In genomic region chr14:55585566-55585960, GRCm38 (mm10) we compare ENCODE assay signal across 8 mouse cellular contexts. TPM values are rescaled to one million over a fixed set of nuclear protein-coding genes. Genes with fewer than 3 reads are reported as not detected.
DNase-seq lines count a peak whose midpoint lies in the region; ATAC-seq and TF ChIP-seq lines count a peak whose summit lies in the region.

No protein-coding gene starts in this region.

- H3K4me1 ChIP-seq in heart, embryonic 14.5 days (ENCODE audit: control insufficient read depth in 2 of 2, insufficient read depth in 2 of 2, low read length in 2 of 2), result peaks cover 5 to 19% of the 10 kb centered on the region in 2 experiments
- no peaks in the 10 kb centered on the region for H3K4me1 ChIP-seq in ES-Bruce4 (ENCODE audit: control insufficient read depth, insufficient read depth, low read length)
- peaks cover 19% of the 10 kb centered on the region for H3K4me1 ChIP-seq in forebrain, embryonic 12.5 days
- peaks cover 74% of the 10 kb centered on the region for H3K4me1 ChIP-seq in liver, embryonic 13.5 days (replicated peaks)

- H3K9ac ChIP-seq in heart, embryonic 14.5 days (ENCODE audit: low read length), result peak overlapping the region; percentile 79
- H3K9ac ChIP-seq in ES-Bruce4 (ENCODE audit: low read depth, poor library complexity, severe bottlenecking), result peak overlapping the region; percentile 29; the same call in 1 of the 2 replicates
- H3K9ac ChIP-seq in forebrain, embryonic 12.5 days, result no peak overlapping the region
- H3K9ac ChIP-seq in liver, embryonic 13.5 days, result peak overlapping the region; percentile 85

- H3K36me3 ChIP-seq in heart, embryonic 14.5 days (ENCODE audit: control insufficient read depth, insufficient read depth, low read length), result peaks cover 41% of the 10 kb centered on the region
- peaks cover 9% of the 10 kb centered on the region for H3K36me3 ChIP-seq in ES-Bruce4 (ENCODE audit: control insufficient read depth, insufficient read depth, low read length, poor library complexity, severe bottlenecking)
- peaks cover 18% of the 10 kb centered on the region for H3K36me3 ChIP-seq in forebrain, embryonic 12.5 days (replicated peaks)
- peaks cover 46% of the 10 kb centered on the region for H3K36me3 ChIP-seq in liver, embryonic 13.5 days

- no peak for TF ChIP-seq EP300 in ES-Bruce4 (IDR thresholded peaks at IDR 0.05; ENCODE audit: insufficient read depth, low read depth, low read length)

- H3K4me2 ChIP-seq in heart, embryonic 14.5 days (ENCODE audit: low read length), result peak overlapping the region; percentile 88
- H3K4me2 ChIP-seq in forebrain, embryonic 12.5 days, result peak overlapping the region; percentile 68; the same call in 1 of the 2 replicates
- peak overlapping the region; percentile 97 for H3K4me2 ChIP-seq in liver, embryonic 13.5 days

- no peak for DNase-seq in heart, postnatal 4 days
- peak; percentile 59 for DNase-seq in liver, embryonic 13.5 days
- DNase-seq in embryo, embryonic 10 days (ENCODE audit: low spot score), result no peak
- DNase-seq in left cerebral cortex, adult 9 months (ENCODE audit: low spot score in 2 of 2), result no peak
- DNase-seq in adrenal gland, adult (ENCODE audit: inconsistent age in 2 of 2, low spot score in 1 of 2), result no peak

- no peak for TF ChIP-seq POLR2A in ES-Bruce4 (IDR thresholded peaks at IDR 0.05; ENCODE audit: insufficient read depth, low read length)

- peak overlapping the region in 1 of 2 experiments; percentile 63; a peak in 2 of 4 replicates for H3K4me3 ChIP-seq in heart, embryonic 14.5 days (ENCODE audit: control insufficient read depth in 1 of 2, insufficient read depth in 1 of 2, low read depth in 1 of 2, low read length in 2 of 2)
- peak overlapping the region; percentile 20; the same call in 1 of the 2 replicates for H3K4me3 ChIP-seq in ES-Bruce4 (ENCODE audit: low read depth, low read length)
- no peak overlapping the region for H3K4me3 ChIP-seq in forebrain, embryonic 12.5 days (replicated peaks)
- H3K4me3 ChIP-seq in liver, embryonic 13.5 days (replicated peaks), result peak overlapping the region; percentile 81

- 49% methylated on average over 6 of the region's 6 CpGs for WGBS in heart, embryonic 14.5 days
- WGBS in forebrain, embryonic 12.5 days, result 68% methylated on average over 6 of the region's 6 CpGs
- 6% methylated on average over 6 of the region's 6 CpGs for WGBS in liver, embryonic 13.5 days (ENCODE audit: insufficient replicate concordance)

- H3K27ac ChIP-seq in heart, embryonic 14.5 days (replicated peaks in 1 of 2; ENCODE audit: control insufficient read depth in 1 of 2, insufficient read depth in 1 of 2, low read depth in 2 of 2, low read length in 2 of 2), result peak overlapping the region; percentile 0 to 77; a peak in 2 of 4 replicates
- H3K27ac ChIP-seq in ES-Bruce4 (ENCODE audit: insufficient read depth, low read length), result peak overlapping the region; percentile 65
- H3K27ac ChIP-seq in forebrain, embryonic 12.5 days, result no peak overlapping the region
- peak overlapping the region; percentile 96 for H3K27ac ChIP-seq in liver, embryonic 13.5 days

- no peaks in the 10 kb centered on the region for H3K9me3 ChIP-seq in heart, embryonic 14.5 days (ENCODE audit: control insufficient read depth, low read length)
- no peaks in the 10 kb centered on the region for H3K9me3 ChIP-seq in ES-Bruce4 (replicated peaks; ENCODE audit: control insufficient read depth, insufficient read depth, low read length, poor library complexity, severe bottlenecking)
- no peaks in the 10 kb centered on the region for H3K9me3 ChIP-seq in forebrain, embryonic 12.5 days
- no peaks in the 10 kb centered on the region for H3K9me3 ChIP-seq in liver, embryonic 13.5 days (replicated peaks)

- no peak for TF ChIP-seq CTCF in ES-Bruce4 (IDR thresholded peaks at IDR 0.05; ENCODE audit: low read depth, low read length)

- ATAC-seq in heart, embryonic 14.5 days (ENCODE audit: insufficient number of reproducible peaks, insufficient read depth, low FRiP score, low read depth), result no peak
- no peak for ATAC-seq in forebrain, embryonic 12.5 days (ENCODE audit: low FRiP score)
- peak; percentile 63 for ATAC-seq in liver, embryonic 13.5 days (ENCODE audit: low read depth)

- H3K27me3 ChIP-seq in heart, embryonic 14.5 days (ENCODE audit: control insufficient read depth, insufficient read depth, low read length), result no peaks in the 10 kb centered on the region
- no peaks in the 10 kb centered on the region for H3K27me3 ChIP-seq in ES-Bruce4 (ENCODE audit: control insufficient read depth, insufficient read depth, low read length, poor library complexity, severe bottlenecking)
- H3K27me3 ChIP-seq in forebrain, embryonic 12.5 days, result peaks cover 9% of the 10 kb centered on the region; the same call in 1 of the 2 replicates
- H3K27me3 ChIP-seq in liver, embryonic 13.5 days, result no peaks in the 10 kb centered on the region

RNA-seq across cellular contexts. Expression of gene Emc9, which starts 0.5 kb away (rescaled TPM):
- polyA plus RNA-seq in heart, embryonic 14.5 days (2014; fragmentation: Nextera tagmentation; extraction: Ambion mirVana), result 22.6 and 22.7 TPM in 2 replicates
- 10 to 100 TPM; 37.3 to 40.1 TPM for total RNA-seq in heart, postnatal 4 days (2021)
- 5.3 and 6.1 TPM in 2 replicates for polyA plus RNA-seq in ES-Bruce4 (2011; ENCODE audit: insufficient read depth, insufficient read length, low read depth, missing spikeins)
- 3.7 and 6.0 TPM in 2 replicates for polyA plus RNA-seq in forebrain, embryonic 12.5 days (2016; fragmentation: Nextera tagmentation; extraction: Ambion mirVana)
- 31.9 and 35.8 TPM in 2 replicates for polyA plus RNA-seq in liver, embryonic 13.5 days (2015; fragmentation: Nextera tagmentation; extraction: Ambion mirVana)

RNA-seq across cellular contexts. Expression of gene Psme2, which starts 5.3 kb away (rescaled TPM):
- 225 and 229 TPM in 2 replicates for polyA plus RNA-seq in heart, embryonic 14.5 days (2014; fragmentation: Nextera tagmentation; extraction: Ambion mirVana)
- 100 to 1,000 TPM; 127 to 153 TPM for total RNA-seq in heart, postnatal 4 days (2021)
- 195 and 200 TPM in 2 replicates for polyA plus RNA-seq in ES-Bruce4 (2011; ENCODE audit: insufficient read depth, insufficient read length, low read depth, missing spikeins)
- polyA plus RNA-seq in forebrain, embryonic 12.5 days (2016; fragmentation: Nextera tagmentation; extraction: Ambion mirVana), result 199 and 201 TPM in 2 replicates
- 202 and 224 TPM in 2 replicates for polyA plus RNA-seq in liver, embryonic 13.5 days (2015; fragmentation: Nextera tagmentation; extraction: Ambion mirVana)

RNA-seq across cellular contexts. Expression of gene Rnf31, which starts 5.9 kb away (rescaled TPM):
- polyA plus RNA-seq in heart, embryonic 14.5 days (2014; fragmentation: Nextera tagmentation; extraction: Ambion mirVana), result 12.7 and 13.1 TPM in 2 replicates
- 10 to 100 TPM; 25.9 to 27.9 TPM for total RNA-seq in heart, postnatal 4 days (2021)
- 31.6 and 39.1 TPM in 2 replicates for polyA plus RNA-seq in ES-Bruce4 (2011; ENCODE audit: insufficient read depth, insufficient read length, low read depth, missing spikeins)
- 18.2 and 20.8 TPM in 2 replicates for polyA plus RNA-seq in forebrain, embryonic 12.5 days (2016; fragmentation: Nextera tagmentation; extraction: Ambion mirVana)
- polyA plus RNA-seq in liver, embryonic 13.5 days (2015; fragmentation: Nextera tagmentation; extraction: Ambion mirVana), result 9.0 and 12.6 TPM in 2 replicates

RNA-seq across cellular contexts. Expression of gene Psme1, which starts 7.6 kb away (rescaled TPM):
- polyA plus RNA-seq in heart, embryonic 14.5 days (2014; fragmentation: Nextera tagmentation; extraction: Ambion mirVana), result 224 and 250 TPM in 2 replicates
- total RNA-seq in heart, postnatal 4 days (2021), result 100 to 1,000 TPM; 232 to 244 TPM
- 188 and 199 TPM in 2 replicates for polyA plus RNA-seq in ES-Bruce4 (2011; ENCODE audit: insufficient read depth, insufficient read length, low read depth, missing spikeins)
- 117 and 119 TPM in 2 replicates for polyA plus RNA-seq in forebrain, embryonic 12.5 days (2016; fragmentation: Nextera tagmentation; extraction: Ambion mirVana)
- polyA plus RNA-seq in liver, embryonic 13.5 days (2015; fragmentation: Nextera tagmentation; extraction: Ambion mirVana), result 103 and 111 TPM in 2 replicates

RNA-seq across cellular contexts. Expression of gene Fitm1, which starts 10.1 kb away (rescaled TPM):
- polyA plus RNA-seq in heart, embryonic 14.5 days (2014; fragmentation: Nextera tagmentation; extraction: Ambion mirVana), result 97.6 and 102 TPM in 2 replicates
- total RNA-seq in heart, postnatal 4 days (2021), result 100 to 1,000 TPM; 122 to 152 TPM
- polyA plus RNA-seq in ES-Bruce4 (2011; ENCODE audit: insufficient read depth, insufficient read length, low read depth, missing spikeins), result 1.5 TPM in 1 of 2 replicates, not detected in the other
- polyA plus RNA-seq in forebrain, embryonic 12.5 days (2016; fragmentation: Nextera tagmentation; extraction: Ambion mirVana), result 0.20 TPM in 1 of 2 replicates, not detected in the other
- 0.51 and 0.53 TPM in 2 replicates for polyA plus RNA-seq in liver, embryonic 13.5 days (2015; fragmentation: Nextera tagmentation; extraction: Ambion mirVana)
